Mouse (Mus musculus) heart, adult 8-10 months (tissue): ENCODE data around the gene Kbtbd4. TPM values are rescaled to one million over a fixed set of nuclear protein-coding genes. Genes with fewer than 3 reads are reported as not detected.
"Not testable (repeated sequence)": the region's sequence is repeated elsewhere in the genome, so short reads cannot be mapped to it uniquely, and the experiment has no call there.

Source experiments
- DNase-seq: peaks from one replicate; pipeline ENCODE4 v3.0.0; 2022; ENCODE audit warnings: low spot score
- total RNA-seq, 4 experiments: library from RNA; stranded (reverse); gene quantifications; 2 replicates each; pipeline ENCODE4 v1.2.4; 2022

Gene Kbtbd4
- 10 to 100 TPM; 21.7 to 28.3 (median 24.5) TPM for total RNA-seq

GRCm38 (mm10) chr2:90904076-90904855 is at the start of gene Kbtbd4, which contains the start of gene Ndufs3:
Gene Kbtbd4 (plus strand): TSS chr2:90904740.
Gene Ndufs3 (minus strand): TSS chr2:90904827.
- DNase-seq: peak; percentile 84

GRCm38 (mm10) chr2:90861486-90861885 is 43.1 kb upstream of the Kbtbd4 start:
- no peak for DNase-seq

GRCm38 (mm10) chr2:90864184-90864583 is 40.4 kb upstream of the Kbtbd4 start:
- DNase-seq: no peak

GRCm38 (mm10) chr2:90866524-90866923 is 38.0 kb upstream of the Kbtbd4 start:
- peak; percentile 85 for DNase-seq

GRCm38 (mm10) chr2:90870136-90870601 is 34.4 kb upstream of the Kbtbd4 start:
- no peak for DNase-seq

- no peak for DNase-seq
Measured at GRCm38 (mm10) chr2:90871180-90871961, 33.2 kb upstream of the Kbtbd4 start.

GRCm38 (mm10) chr2:90874025-90874424 is 30.5 kb upstream of the Kbtbd4 start:
- no peak for DNase-seq

- no peak for DNase-seq
Measured at GRCm38 (mm10) chr2:90875239-90875638, 29.3 kb upstream of the Kbtbd4 start.

GRCm38 (mm10) chr2:90877584-90878259 is 26.8 kb upstream of the Kbtbd4 start:
- no peak for DNase-seq

GRCm38 (mm10) chr2:90879419-90879818 is 25.1 kb upstream of the Kbtbd4 start:
- no peak for DNase-seq

GRCm38 (mm10) chr2:90880144-90880785 is 24.3 kb upstream of the Kbtbd4 start:
- DNase-seq: no peak

- no peak for DNase-seq
Measured at GRCm38 (mm10) chr2:90881824-90882223, 22.7 kb upstream of the Kbtbd4 start.

- no peak for DNase-seq
Measured at GRCm38 (mm10) chr2:90885218-90886041, 19.1 kb upstream of the Kbtbd4 start, which contains the start of gene C1qtnf4. Gene C1qtnf4 (plus strand): TSS chr2:90885860.

GRCm38 (mm10) chr2:90886436-90886835 is 18.1 kb upstream of the Kbtbd4 start:
- DNase-seq: no peak

GRCm38 (mm10) chr2:90887627-90888026 is 16.9 kb upstream of the Kbtbd4 start:
- DNase-seq: no peak

- no peak for DNase-seq
Measured at GRCm38 (mm10) chr2:90889550-90890548, 14.7 kb upstream of the Kbtbd4 start.

- no peak for DNase-seq
Measured at GRCm38 (mm10) chr2:90893673-90894298, 10.8 kb upstream of the Kbtbd4 start.

GRCm38 (mm10) chr2:90894299-90894677 is 10.3 kb upstream of the Kbtbd4 start:
- DNase-seq: not testable (repeated sequence)

GRCm38 (mm10) chr2:90903398-90903797 is 1.1 kb upstream of the Kbtbd4 start:
- DNase-seq: no peak
